Mouse (Mus musculus) urinary bladder, adult 18-20 months (tissue): ENCODE measurements around the gene Eno3.

ENCODE experiments used
- DNase-seq, 2 experiments: peaks; one replicate each; pipeline ENCODE4 v3.0.0; 2022; ENCODE audit warnings: low spot score in 2 of 2, mixed read lengths in 2 of 2

Gene Eno3

DNA sequence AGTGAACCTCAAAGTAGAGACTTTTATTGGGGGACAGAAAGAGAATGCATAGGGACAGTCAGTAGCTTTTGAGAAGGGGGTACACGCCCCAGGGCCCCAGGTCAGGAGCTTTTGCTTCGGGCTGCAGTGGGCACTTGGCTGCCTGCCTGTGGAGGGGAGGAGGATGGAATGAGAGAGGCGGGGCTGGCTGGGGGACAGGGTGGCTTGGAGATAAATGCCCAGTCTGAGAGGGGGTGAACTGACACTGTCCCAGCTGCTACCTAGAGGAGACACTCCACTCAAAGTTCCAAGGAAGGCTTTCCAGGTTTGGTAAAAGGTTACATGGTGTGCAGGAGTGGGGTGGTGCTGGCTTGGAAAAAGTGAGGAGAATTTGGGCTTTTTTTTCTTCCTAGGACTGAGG is at the start of gene Eno3:
Gene Eno3 (plus strand): TSS at position 239 of the 400 bp plus-strand sequence.
- no peak for DNase-seq

DNA sequence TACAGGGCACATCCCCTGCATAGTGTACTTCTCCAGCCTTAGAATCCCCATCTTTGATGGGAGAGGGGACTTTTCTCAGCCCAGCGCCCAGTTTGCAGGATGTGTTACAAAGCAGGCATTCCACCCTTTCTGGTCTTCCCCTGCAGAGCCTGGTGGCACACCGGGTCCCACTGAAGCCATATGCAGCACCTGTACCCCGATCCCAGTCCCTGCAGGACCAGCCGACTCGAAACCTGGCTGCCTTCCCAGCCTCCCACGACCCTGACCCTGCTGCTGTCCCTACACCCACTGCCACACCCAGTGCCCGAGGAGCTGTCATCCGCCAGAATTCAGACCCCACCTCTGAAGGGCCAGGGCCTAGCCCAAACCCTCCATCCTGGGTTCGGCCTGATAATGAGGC is 49.4 kb upstream of the Eno3 start:
- DNase-seq: no peak

DNA sequence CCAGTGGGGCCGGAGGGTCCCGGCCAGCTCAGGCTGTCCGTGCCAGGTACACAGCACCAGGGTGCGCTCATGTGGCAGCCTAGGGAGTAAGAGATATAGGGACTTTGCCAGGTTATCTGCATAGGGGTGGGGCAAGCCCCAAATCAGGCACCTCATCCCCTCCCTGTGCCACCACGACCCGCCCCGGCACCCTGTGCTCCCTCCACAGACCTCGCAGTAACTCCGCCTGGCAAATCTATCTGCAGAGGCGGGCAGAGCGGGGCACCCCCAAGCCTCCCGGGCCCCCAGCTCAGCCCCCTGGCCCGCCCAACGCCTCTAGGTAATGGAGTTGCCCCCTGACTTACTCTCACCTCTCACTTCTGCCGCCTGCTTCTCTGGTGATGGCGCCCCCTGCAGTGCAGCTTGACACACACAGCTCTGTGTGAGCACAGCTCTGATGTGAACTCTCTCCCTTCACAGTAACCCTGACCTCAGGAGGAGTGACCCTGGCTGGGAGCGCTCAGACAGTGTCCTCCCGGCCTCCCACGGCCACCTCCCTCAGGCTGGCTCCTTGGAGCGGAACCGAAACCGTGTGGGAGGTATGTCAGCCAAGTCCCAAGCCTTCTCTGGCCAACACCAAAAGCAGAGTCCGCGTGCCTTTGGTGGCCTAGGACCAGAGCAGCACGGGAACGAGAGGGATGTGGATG is 48.5 kb upstream of the Eno3 start:
- DNase-seq: no peak

DNA sequence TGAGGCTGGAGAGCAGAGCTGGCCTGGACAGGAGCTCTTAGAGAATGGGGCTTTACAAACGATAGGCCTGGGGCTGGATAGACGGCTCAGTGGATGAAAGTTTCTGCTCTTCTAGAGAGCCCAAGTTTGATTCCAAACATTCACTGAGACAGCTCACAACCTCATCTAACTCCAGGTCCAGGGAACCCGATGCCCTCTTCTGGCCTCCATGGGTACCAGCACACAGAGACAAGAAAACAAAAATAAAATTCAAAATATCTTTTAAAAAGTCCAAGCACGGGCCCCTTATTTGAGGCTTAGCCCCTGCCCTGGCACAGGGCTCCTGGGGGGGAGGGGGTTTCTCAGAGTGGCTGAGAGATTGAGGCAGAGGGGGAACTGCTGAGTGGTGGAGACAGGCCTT is 46.2 kb upstream of the Eno3 start:
- DNase-seq: no peak

DNA sequence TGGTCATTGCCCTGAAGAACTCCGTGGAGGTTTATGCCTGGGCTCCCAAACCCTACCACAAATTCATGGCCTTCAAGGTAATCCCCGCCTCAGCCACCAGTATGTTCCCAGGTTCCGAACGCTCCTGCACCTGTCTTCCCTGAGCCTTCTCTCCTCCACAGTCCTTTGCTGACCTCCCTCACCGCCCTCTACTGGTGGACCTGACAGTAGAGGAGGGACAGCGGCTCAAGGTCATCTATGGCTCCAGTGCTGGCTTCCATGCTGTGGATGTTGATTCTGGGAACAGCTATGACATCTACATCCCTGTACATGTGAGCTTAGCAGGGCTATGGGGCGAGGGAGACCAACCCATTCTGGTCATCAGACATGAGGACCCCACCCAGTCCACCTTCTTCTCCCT is 44.5 kb upstream of the Eno3 start:
- no peak for DNase-seq

DNA sequence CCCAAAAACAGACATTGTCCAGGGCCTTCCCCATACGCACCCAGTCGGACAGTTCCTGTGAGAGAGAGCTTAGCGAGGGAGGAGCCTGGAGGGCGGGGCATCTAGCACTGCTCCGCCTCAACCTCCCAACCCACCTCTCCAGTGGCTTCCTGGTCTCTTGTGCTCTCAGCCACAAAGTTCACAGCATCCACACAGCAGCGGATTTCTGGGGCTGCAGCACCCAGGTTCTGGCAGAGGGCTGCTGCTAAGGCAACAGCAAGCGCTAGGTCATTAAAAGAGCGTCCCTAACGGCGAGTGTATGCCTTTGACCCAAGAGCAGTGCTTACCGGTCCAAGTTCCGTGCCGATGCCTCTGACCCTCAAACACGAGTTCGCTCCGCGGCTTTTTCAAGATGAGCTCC is 41.9 kb upstream of the Eno3 start:
- peak; percentile 64 to 65 for DNase-seq

DNA sequence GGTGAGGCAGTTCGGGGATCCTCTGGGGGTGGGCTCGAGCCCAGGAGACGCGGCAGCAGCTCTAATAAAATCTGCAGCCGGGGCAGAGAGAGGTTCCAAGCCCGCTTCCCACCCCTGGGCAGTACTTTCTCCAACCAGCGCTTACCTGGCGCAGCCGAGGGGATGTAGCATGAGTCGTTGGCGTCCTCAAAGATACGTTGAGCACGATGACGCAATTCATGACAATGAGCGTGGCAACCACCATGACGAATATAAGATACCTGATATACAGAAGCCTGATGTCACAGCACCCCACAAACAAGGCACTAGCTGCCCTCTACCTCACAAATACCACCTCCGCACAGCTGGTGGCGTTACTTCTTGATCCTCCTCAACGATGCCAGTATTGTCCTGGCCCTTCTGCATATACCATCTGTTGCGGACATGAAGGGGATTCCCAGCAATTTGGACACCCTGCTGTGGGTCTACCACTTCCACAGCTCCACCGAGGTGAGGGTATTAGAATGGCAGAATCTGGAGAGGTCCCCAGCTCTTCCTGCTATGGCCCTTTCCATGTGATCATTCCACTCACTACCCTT is 41.4 kb upstream of the Eno3 start, which contains the start of gene 4930544D05Rik:
Gene 4930544D05Rik (plus strand): TSS at position 333 of the 578 bp plus-strand sequence.
- DNase-seq: no peak

DNA sequence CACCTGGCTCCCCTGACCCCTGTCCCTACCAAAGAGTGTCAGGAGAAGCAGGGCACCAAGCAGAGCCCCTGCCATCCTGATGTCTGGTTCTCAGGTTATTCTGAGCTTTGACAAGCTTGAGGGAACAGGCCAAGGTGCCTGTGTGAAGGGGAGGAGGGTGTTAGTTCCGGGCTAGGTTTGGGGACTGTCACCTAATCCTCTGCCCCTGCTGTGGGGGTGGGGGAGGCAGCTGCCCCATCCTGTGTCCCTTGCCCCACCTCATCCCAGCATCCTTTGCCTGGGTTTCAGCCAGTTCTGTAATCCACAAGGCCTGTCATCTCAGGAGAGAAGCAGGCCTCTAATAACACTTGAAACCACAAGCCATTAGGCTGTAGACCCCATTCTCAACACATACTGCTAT is 37.9 kb upstream of the Eno3 start, which contains the start of gene Chrne:
Gene Chrne (minus strand): TSS at position 116 of the 400 bp plus-strand sequence.
- no peak for DNase-seq

DNA sequence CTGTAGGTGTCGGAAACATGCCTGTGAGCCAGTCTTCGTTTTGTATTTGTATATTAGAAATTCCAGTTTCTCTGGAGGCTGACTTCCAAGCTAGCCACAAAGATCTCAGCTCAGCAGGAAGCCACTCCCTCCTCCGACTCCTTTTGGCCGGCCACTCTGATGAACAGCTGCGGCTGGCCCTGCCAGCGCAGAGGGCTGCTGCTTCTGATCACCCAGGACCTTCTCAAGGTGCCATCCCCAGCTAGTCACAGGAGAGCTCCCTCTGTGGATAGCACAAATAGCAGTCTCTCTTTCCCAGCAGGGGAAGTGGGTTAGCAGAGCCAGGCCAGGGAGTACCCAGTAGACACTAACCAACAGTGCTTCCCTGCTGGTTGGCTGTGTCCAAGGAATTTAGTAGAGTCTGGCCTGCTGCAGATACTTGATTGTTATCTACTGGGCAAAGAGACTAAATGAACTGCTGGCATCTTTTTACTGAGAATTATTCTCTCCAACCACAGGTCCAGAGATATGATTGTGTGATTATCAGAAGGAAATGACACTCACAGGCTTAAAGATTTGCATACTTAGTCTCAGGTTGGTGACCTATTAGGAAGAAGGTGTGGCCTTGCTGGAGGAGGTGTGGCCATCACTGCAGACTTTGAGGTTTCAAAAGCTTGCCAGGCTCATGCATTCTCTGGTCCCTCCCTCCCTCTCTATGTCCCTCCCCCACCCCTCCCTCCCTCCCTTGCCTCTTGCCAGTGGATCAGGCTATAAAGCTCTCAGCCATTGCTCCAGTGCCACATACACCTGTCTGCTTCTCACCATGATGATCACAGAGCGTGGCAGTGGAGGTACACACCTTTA is 34.8 kb upstream of the Eno3 start:
- no peak for DNase-seq

DNA sequence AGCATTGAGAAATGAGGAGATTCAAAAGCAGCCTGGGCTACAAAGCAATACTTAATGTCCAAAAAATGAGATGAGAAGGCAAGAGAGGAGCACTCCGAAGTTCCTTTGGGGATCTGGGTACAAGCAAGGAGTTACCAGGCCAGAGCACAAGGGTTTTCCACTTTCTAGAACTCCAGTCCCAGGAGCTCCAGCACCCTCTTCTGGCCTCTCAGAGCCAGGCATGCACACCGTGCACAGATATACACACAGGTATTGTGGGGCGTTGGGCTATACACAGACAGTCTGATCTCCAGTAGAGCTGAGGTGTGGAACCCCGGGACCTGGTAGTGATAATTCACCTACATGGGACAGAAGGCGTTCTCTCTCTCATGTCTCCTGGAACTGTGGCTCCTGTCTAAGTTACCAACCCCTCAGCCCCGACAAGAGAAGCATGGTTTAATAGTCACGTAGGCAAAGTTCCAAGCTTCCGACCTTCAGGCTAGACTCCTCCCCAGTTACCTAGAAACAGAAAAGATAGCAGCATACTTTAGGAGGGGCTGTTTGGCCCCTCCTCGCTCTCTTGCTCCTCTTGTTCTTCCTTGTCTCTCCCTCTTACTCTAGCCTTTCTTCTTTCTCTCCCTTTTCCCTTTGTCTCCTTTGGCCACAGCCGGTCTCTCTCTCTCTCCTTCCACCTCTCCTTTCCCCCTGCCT is 33.8 kb upstream of the Eno3 start:
- no peak for DNase-seq

DNA sequence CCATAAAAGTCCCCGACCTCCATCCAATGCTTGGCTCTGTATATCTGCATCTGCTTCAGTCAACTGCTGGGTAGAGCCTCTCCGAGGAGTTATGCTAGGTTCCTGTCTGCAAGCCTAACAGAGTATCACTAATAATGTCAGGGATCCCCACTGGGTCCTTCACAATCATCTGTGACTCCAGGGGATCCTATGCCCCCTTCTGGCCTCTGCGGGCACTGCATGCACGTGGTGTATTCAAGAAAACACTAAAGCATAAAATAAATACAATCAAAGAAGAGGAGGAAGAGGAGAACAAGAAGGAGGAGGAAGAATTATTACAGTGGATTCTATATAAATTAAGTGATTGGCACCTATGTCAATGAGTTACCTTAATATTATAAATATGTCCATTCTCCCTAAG is 31.5 kb upstream of the Eno3 start:
- DNase-seq: peak in 1 of 2 experiments; percentile 29

DNA sequence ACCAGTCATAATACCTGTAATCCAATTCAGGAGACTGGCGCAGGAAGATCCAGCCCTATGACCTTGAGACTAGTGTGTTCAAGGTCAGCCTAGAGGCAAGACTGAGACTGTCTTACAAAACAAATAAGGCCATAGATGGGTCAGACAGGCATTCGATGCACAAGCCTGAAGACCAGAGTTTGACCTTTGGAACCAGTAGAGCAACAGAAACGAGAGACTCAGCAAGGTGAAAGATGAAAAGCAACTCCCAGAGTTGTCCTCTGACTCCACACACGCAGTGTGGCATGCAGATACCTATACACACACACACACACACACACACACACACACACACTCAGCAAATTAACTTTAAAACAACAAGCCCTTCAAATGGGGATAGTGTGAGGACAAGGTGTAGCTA is 30.1 kb upstream of the Eno3 start:
- no peak for DNase-seq

DNA sequence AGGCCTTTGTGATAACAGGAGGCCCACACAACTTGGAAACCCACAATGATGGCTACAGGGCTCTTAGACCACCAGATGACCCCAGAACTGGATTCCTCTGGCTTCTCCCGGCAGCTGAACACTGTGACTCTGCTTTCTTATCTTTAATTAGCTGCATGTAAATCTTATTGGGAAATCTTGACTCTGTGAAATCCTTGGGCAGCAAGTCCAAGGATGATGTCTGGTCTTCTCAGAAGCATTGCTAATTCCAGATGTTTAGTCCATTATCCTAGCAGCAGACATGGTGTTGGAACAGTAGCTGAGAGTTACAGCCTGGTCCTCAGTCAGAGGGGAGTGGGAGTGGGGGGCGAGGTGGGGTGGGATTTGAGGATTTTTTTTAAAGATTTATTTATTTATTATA is 28.6 kb upstream of the Eno3 start:
- no peak for DNase-seq

DNA sequence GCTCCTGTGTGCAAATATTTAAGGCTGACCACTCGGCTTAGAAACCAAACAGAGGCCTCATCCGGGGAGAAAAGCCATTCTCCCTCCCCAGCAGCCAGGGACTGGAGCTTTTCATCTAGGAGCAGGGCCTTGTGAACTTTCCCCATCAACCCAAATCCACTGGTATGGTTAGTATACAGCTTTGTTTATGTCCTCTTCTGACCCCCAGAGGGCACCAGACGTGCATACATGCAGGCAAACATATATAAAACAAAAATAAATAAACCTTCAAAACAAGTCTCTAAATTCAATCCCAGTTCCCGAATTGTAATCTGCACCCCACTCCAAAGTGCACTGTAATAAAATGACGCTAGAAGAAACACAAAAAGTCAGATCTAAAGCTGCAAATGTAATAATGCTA is 27.4 kb upstream of the Eno3 start:
- DNase-seq: no peak

DNA sequence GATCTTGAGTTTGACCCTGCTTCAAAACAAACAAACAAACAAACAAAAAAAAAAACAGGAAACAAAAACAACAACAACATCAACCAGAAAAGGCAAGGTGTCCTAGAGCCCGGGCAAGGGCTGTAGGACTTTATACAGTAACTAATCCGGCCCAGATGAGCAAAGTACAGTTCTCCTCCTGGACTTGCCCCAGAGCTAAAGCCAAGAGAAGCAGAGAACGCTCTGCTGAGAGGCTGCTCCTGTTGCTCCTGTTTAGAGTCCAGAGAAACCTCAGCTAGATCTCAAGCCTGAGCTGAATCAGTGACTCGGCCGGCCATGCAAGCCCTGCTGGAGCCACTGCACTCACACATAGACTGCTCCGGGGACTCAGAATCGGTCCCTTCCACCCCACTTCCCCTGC is 26.9 kb upstream of the Eno3 start:
- no peak for DNase-seq

DNA sequence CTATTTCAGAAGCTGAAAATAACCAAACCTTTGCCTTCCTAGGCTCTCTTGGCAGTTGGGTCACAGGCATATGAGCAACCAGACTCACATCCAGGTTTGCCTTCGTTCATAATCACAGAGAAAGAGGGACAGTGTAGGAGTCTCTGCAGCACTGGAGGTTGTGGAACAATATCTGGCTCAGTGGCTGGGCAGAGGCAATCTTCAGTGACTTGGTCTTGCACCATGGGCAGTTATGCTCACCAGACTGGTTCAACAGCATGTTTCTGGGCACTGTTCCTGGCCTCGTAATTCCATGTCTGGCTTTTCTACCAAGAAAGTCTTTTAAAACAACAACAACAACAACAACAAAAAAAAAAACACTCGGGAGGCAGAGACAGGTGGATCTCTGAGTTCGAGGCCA is 21.4 kb upstream of the Eno3 start:
- no peak for DNase-seq

DNA sequence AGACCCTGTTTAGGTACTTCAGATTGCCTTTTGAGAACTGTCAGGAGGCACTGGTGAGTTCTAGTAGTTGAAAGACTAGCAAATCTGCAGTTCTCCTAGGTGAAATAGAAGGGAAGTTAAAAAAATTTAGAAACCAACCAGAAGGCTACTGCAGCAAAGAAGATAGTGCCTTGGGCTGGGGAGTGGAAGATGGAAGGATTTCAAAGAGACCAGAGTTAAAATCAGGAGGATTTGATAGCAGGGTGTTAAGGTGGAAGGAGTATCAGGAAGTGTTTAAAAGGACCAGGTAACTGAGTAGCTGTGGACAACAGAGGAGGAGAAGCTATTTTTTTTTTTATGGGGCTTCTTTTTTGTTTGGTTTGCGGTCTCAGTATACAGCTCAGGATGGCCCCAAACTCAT is 19.2 kb upstream of the Eno3 start:
- no peak for DNase-seq

DNA sequence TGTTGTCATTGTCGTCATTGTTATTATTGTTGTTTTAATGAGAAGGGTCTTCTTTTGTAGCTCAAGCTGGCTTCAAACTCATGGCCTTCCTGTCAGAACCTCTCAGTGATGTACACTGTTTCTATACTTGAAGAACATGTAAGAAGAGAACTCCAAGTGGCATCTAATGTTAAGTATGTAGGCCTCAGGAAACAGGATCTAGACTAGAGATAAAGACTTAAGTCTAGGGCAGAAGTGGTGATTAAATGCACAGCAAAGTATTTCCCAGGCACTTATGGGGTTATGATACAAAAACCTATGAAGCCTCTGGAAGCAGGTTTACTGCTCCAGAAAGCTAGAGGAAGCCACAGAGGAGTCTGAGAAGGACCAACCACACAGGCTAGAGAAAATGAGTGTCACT is 18.7 kb upstream of the Eno3 start:
- no peak for DNase-seq

DNA sequence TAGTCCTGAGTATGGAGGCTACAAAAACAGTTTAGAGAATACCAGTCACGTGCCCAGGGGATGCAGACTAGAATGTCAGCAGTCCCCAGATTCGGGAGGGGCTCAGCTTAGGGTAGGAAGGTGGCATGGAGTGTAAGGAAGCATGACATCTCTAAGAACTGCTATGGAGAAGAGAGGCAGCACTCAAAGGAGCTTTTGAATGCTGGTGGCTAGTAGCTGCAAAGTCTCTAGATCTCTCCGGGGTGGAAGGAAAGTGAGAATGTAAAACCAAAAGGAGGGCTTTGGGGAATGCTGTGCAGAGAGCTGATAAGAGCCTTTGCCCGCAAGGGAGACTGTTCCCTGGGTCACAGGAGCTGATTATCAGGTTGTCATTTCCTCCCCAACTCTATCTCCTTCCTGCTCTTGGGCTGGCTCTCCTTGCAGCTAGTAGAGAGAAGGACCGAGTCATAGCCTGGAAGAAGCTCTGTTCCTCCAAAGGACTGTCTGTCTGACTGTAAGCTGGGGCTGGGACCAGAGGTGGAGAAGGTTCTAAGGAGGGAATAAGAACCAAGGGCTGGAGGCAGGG is 18.2 kb upstream of the Eno3 start, which contains the start of gene Gp1ba:
Gene Gp1ba (plus strand): TSS at position 409 of the 565 bp plus-strand sequence.
- DNase-seq: no peak

DNA sequence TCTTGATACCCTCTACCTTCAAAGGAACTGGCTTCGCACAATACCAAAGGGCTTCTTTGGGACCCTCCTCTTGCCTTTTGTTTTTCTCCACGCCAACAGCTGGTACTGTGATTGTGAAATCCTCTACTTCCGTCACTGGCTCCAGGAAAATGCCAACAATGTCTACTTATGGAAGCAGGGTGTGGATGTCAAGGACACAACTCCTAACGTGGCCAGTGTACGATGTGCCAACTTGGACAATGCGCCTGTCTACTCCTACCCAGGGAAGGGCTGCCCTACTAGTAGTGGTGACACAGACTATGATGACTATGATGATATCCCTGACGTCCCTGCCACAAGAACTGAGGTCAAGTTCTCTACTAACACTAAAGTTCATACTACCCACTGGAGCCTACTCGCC is 17.0 kb upstream of the Eno3 start:
- no peak for DNase-seq

DNA sequence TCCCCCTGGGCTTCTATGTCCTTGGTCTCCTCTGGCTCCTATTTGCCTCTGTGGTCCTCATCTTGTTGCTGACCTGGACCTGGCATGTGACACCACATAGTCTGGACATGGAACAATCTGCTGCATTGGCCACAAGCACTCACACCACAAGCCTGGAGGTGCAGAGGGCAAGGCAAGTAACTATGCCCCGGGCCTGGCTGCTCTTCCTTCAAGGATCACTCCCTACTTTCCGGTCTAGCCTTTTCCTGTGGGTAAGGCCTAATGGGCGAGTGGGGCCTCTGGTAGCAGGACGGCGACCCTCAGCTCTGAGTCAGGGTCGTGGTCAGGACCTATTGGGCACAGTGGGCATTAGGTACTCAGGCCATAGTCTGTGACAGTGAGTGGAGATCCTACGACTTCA is 15.8 kb upstream of the Eno3 start:
- DNase-seq: no peak

DNA sequence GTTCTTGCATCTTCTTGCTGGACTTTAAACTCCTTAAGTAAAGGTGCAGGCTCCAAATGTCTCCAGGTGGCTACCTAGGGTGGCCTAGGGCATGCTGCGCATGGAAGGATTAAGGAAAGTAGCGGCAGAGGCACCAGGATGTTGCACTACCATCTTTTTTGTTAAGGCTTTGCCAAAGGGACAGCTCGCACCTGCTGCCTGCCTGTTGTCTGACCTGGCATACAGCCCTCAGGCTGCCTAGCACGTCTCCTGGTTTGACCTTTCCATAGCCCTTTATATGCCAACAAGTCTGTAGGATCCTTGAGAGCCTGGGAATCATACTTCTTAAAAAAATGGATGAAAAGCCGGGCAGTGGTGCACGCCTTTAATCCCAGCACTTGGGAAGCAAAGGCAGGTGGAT is 14.0 kb upstream of the Eno3 start:
- no peak for DNase-seq
